Mouse (Mus musculus) intestine, embryonic 16.5 days (tissue): ENCODE measurements around the gene Clcn6. TPM values are rescaled to one million over a fixed set of nuclear protein-coding genes. Genes with fewer than 3 reads are reported as not detected.
A peak's percentile ranks its signal among the peaks of the same experiment; 100 is the strongest.

Source experiments
- ATAC-seq: fragments of 200-750 bp; cut with Nextera tagmentation; 2 replicates; pipeline ENCODE4 v1.8.0; 2017; ENCODE audit warnings: moderate TSS enrichment, moderate library complexity
- H3K27ac ChIP-seq: fragments of 300-500 bp; sonication (generic); 2 replicates; pipeline ENCODE4 v1.5.1; 2014; ENCODE audit warnings: mild to moderate bottlenecking, low read length
- H3K27me3 ChIP-seq: fragments of 300-500 bp; sonication (generic); replicated peaks from 2 replicates; pipeline ENCODE4 v1.6.1; 2014; ENCODE audit warnings: low read length, control low read depth, mixed read lengths; ENCODE audit not compliant: control insufficient read depth, insufficient read depth
- H3K36me3 ChIP-seq: fragments of 300-500 bp; sonication (generic); 2 replicates; pipeline ENCODE4 v1.6.1; 2014; ENCODE audit warnings: low read length, control low read depth; ENCODE audit not compliant: control insufficient read depth, insufficient read depth
- H3K4me1 ChIP-seq: fragments of 300-500 bp; sonication (generic); 2 replicates; pipeline ENCODE4 v1.6.1; 2014; ENCODE audit warnings: low read length, control low read depth, mixed read lengths; ENCODE audit not compliant: control insufficient read depth, insufficient read depth
- H3K4me2 ChIP-seq: fragments of 300-500 bp; sonication (generic); 2 replicates; pipeline ENCODE4 v1.6.1; 2014; ENCODE audit warnings: low read depth, low read length, control low read depth
- H3K4me3 ChIP-seq: fragments of 300-500 bp; sonication (generic); 2 replicates; pipeline ENCODE4 v1.5.1; 2014; ENCODE audit warnings: mild to moderate bottlenecking, low read length
- H3K9ac ChIP-seq: fragments of 300-500 bp; sonication (generic); 2 replicates; pipeline ENCODE4 v1.6.1; 2014; ENCODE audit warnings: low read depth, low read length
- H3K9me3 ChIP-seq: fragments of 300-500 bp; sonication (generic); 2 replicates; pipeline ENCODE4 v1.6.1; 2016; ENCODE audit warnings: low read length, control low read depth; ENCODE audit not compliant: control insufficient read depth
- WGBS: fragments of 180-500 bp; shearing (Covaris S2); extraction: QIAGEN DNeasy Blood & Tissue Kit; methylation state at CpG from one replicate; pipeline ENCODE4 v1.1.7; 2014; 5-methylcytosine and 5-hydroxymethylcytosine counted together
- polyA plus RNA-seq: library from polyadenylated mRNA; unstranded; fragments of >200 nt; fragmentation: Nextera tagmentation; extraction: Ambion mirVana; gene quantifications from 2 replicates; pipeline ENCODE4 v1.2.1, GENCODE M21; 2015

Gene Clcn6
- polyA plus RNA-seq, 1 experiment from 2014 or later = 4.5 TPM

- ATAC-seq = no peak
- Histone ChIP-seq H3K36me3 (no peaks in the 10 kb centered on the region), H3K4me1 (no peaks in the 10 kb centered on the region), H3K9ac (no peak overlapping the region), H3K4me2 (no peak overlapping the region), H3K27ac (no peak overlapping the region), H3K4me3 (no peak overlapping the region), H3K27me3 (no peaks in the 10 kb centered on the region), H3K9me3 (no peaks in the 10 kb centered on the region)
- WGBS = 90% methylated on average over 6 of the region's 6 CpGs
Observed at GRCm38 (mm10) chr4:147978391-147978790, 60.2 kb downstream of the Clcn6 start.

GRCm38 (mm10) chr4:147977726-147978125, 60.9 kb downstream of the Clcn6 start:
- Histone ChIP-seq H3K27ac (no peak overlapping the region), H3K4me2 (no peak overlapping the region), H3K4me3 (no peak overlapping the region), H3K36me3 (no peaks in the 10 kb centered on the region), H3K4me1 (no peaks in the 10 kb centered on the region), H3K9me3 (no peaks in the 10 kb centered on the region), H3K27me3 (no peaks in the 10 kb centered on the region), H3K9ac (no peak overlapping the region)
- WGBS = 78% methylated on average over 4 of the region's 4 CpGs
- ATAC-seq = no peak

- Histone ChIP-seq H3K36me3 (no peaks in the 10 kb centered on the region), H3K4me1 (no peaks in the 10 kb centered on the region), H3K9me3 (no peaks in the 10 kb centered on the region), H3K27me3 (no peaks in the 10 kb centered on the region), H3K4me2 (no peak overlapping the region), H3K4me3 (no peak overlapping the region), H3K9ac (no peak overlapping the region), H3K27ac (no peak overlapping the region)
- ATAC-seq = no peak
- 66% methylated on average over 3 of the region's 3 CpGs for WGBS
Observed at GRCm38 (mm10) chr4:147976237-147976636, 62.4 kb downstream of the Clcn6 start.

- ATAC-seq = no peak
- Histone ChIP-seq H3K27ac (no peak overlapping the region), H3K4me2 (no peak overlapping the region), H3K4me3 (no peak overlapping the region), H3K27me3 (no peaks in the 10 kb centered on the region), H3K9ac (no peak overlapping the region), H3K4me1 (no peaks in the 10 kb centered on the region), H3K36me3 (no peaks in the 10 kb centered on the region), H3K9me3 (no peaks in the 10 kb centered on the region)
- 41% methylated on average over 9 of the region's 9 CpGs for WGBS
Observed at GRCm38 (mm10) chr4:147969337-147969736, 69.3 kb downstream of the Clcn6 start.

GRCm38 (mm10) chr4:147968816-147969215, 69.8 kb downstream of the Clcn6 start:
- no peaks in the 10 kb centered on the region for H3K9me3 ChIP-seq
- ATAC-seq = no peak
- H3K4me2 ChIP-seq = no peak overlapping the region
- H3K27ac ChIP-seq = no peak overlapping the region
- H3K4me3 ChIP-seq = no peak overlapping the region
- no peaks in the 10 kb centered on the region for H3K36me3 ChIP-seq
- no peak overlapping the region for H3K9ac ChIP-seq
- WGBS = 78% methylated on average over 2 of the region's 2 CpGs
- H3K27me3 ChIP-seq = no peaks in the 10 kb centered on the region
- H3K4me1 ChIP-seq = no peaks in the 10 kb centered on the region

GRCm38 (mm10) chr4:147965712-147966111, 72.9 kb downstream of the Clcn6 start:
- Histone ChIP-seq H3K9ac (no peak overlapping the region), H3K27ac (no peak overlapping the region), H3K27me3 (no peaks in the 10 kb centered on the region), H3K4me2 (no peak overlapping the region), H3K9me3 (no peaks in the 10 kb centered on the region), H3K4me1 (no peaks in the 10 kb centered on the region), H3K36me3 (no peaks in the 10 kb centered on the region), H3K4me3 (no peak overlapping the region)
- 69% methylated on average over 7 of the region's 7 CpGs for WGBS
- no peak for ATAC-seq

- Histone ChIP-seq H3K9ac (no peak overlapping the region), H3K9me3 (no peaks in the 10 kb centered on the region), H3K4me1 (no peaks in the 10 kb centered on the region), H3K4me3 (no peak overlapping the region), H3K36me3 (no peaks in the 10 kb centered on the region), H3K27ac (no peak overlapping the region), H3K27me3 (no peaks in the 10 kb centered on the region), H3K4me2 (no peak overlapping the region)
- 86% methylated on average over 15 of the region's 15 CpGs for WGBS
- ATAC-seq = no peak
Observed at GRCm38 (mm10) chr4:147963623-147964022, 75.0 kb downstream of the Clcn6 start.

GRCm38 (mm10) chr4:147962781-147963180, 75.8 kb downstream of the Clcn6 start:
- Histone ChIP-seq H3K27ac (no peak overlapping the region), H3K4me2 (no peak overlapping the region), H3K36me3 (no peaks in the 10 kb centered on the region), H3K27me3 (no peaks in the 10 kb centered on the region), H3K4me1 (no peaks in the 10 kb centered on the region), H3K9me3 (no peaks in the 10 kb centered on the region), H3K4me3 (no peak overlapping the region), H3K9ac (no peak overlapping the region)
- no peak for ATAC-seq
- WGBS = 45% methylated on average over 6 of the region's 6 CpGs

- 40% methylated on average over 6 of the region's 6 CpGs for WGBS
- no peaks in the 10 kb centered on the region for H3K27me3 ChIP-seq
- H3K4me1 ChIP-seq = no peaks in the 10 kb centered on the region
- ATAC-seq = peak; percentile 65
- H3K27ac ChIP-seq = no peak overlapping the region
- no peak overlapping the region for H3K4me2 ChIP-seq
- no peak overlapping the region for H3K4me3 ChIP-seq
- no peaks in the 10 kb centered on the region for H3K36me3 ChIP-seq
- no peaks in the 10 kb centered on the region for H3K9me3 ChIP-seq
- H3K9ac ChIP-seq = no peak overlapping the region
Observed at GRCm38 (mm10) chr4:147959881-147960831, 78.5 kb downstream of the Clcn6 start.
